Mouse (Mus musculus) layer of hippocampus, adult 8-10 months (tissue): ENCODE measurements around the gene Hils1. TPM values are rescaled to one million over a fixed set of nuclear protein-coding genes. Genes with fewer than 3 reads are reported as not detected.

Source experiments
- DNase-seq, 2 experiments: peaks; one replicate each; pipeline ENCODE4 v3.0.0; 2022; ENCODE audit warnings: low spot score in 2 of 2
- total RNA-seq, 4 experiments: library from RNA; stranded (reverse); gene quantifications; 2 replicates each; pipeline ENCODE4 v1.2.4; 2022

Hils1 gene
- total RNA-seq: not detected

DNA sequence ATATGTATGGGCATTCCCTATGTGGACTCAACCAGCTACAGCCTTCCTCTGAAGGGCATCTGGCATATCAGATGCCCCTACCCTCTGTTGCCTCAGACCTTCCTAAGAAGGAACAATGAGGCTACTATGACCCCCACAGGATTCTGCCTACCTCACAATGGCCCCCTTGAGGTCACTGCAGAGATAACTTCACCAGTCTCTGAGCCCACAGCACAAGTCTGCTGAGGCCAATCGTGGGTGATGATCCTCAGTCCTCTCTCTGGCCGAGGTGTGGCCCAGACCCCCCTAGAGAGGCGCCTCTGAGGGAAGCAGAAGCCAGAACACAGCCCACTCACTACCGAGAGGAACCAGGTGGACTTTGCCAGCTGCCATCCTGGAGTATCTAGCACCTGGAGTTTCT, at the start of gene Hils1:
Hils1 (plus strand) TSS at position 175 of the 400 bp plus-strand sequence.
- DNase-seq: no peak

DNA sequence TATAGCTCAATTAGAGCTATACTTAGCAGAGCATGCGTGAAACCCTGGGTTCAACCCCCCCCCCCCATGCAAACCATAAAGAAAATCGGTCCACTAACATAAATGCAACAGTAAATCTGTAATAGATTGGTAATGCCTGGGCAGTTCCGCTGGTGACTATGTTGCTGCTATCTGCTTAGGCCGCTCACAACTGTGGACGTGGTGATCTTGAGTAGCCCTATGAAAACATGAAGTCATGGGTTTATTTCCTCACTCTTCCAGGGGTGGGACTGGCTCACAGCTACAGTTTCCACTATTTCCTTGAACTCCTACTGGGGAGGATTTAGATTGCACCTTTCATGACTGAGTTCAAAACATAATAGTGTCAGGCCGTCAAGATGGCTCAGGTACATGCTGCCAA, 49.7 kb upstream of the Hils1 start:
- DNase-seq: no peak

DNA sequence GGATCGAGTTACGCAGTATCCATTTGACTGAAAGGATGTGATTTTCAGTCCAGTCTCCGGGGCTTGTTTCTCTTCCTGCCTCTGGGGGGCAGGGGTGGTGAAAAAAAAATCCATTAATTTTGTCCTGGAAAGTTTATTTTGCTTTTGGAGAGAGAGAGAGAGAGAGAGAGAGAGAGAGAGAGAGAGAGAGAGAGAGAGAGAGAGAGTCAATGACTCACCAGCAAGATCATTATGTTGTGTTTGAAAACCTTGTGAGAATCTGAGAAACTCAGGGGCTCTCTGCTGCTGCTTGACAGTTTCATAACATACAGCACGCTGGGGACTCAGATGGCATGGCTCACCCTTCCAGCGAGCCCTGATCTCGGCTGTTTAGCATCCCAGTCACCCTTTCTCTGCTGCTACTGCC, 46.4 kb upstream of the Hils1 start:
- DNase-seq: no peak

DNA sequence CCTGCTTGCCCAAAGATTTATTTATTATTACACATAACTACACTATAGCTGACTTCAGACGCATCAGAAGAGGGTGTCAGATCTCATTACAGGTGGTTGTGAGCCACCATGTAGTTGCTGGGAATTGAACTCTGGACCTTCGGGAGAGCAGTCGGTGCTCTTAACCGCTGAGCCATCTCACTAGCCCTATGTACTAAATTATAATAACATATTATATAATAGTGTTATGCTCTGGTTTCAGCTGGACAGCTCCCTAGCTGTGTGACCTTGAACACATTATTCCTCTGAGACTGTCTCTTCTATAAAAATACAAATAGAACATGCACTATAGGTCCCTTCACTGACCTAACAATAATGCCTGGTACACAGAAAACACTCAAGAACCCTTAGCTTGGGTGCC, 42.4 kb upstream of the Hils1 start:
- DNase-seq: no peak

DNA sequence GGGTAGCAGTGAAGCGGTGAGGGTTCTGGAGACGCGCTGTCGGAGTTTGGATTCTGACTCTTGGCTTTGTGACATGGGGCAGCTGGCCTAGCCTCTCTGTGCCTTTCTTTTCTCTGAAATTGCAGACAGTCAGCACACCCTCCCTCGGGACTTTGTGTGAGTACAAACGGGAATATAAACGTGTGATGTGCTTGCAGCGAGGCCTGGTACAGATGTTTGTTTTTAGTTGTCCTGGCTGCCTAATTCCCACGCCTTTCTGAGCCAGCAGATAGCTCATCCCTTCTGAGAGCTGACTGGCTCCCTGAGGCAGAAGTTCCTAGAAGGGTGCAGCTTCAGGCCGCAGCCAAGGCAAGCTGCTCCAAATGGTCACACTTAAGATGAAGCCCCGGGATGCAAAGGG, 41.0 kb upstream of the Hils1 start:
- no peak for DNase-seq

DNA sequence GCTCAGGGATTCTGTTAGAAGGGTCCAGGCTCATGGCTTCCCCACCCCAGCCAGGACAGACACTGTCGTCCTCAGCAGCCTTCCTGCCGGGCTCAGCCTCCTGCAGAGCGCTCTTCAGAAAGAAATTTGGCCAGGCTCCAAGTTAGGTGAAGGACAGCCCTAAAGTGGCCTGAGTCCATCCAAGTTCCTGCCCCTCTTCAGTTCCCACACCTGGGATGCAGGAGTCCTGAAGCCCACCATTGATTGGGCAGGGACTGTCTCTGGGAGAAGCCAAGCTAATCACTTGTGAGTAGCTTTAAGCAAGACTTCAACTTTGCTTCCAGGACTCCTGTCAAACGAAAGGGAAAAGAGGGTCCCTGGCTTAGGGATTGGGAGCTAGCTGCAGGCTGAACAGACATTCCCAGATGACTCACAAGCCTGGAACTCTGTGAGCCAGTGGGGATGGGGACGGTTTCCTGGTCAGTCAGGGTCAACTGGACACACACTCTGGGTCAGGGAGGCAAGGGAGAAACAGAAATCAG, 39.6 kb upstream of the Hils1 start:
- DNase-seq: no peak

DNA sequence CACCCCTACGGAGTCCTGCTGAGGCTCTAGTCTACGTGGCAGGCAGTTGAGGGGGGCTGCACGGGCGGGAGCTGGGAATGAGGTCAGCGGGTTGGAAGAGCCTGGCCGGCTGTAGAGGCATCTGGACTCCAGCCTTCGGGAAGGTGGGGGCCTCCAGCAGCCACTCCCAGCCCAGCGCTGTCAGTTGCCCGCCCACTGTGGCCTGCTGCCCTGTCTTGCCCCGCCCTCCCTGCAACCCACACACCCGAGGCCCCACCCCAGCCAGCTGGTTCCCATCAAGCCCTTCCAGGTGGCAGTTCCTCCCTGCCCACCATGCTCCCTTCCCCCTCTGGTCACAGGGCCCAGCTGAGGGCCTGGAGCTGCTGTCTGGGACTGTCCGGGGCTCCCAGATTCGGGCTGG, 38.6 kb upstream of the Hils1 start:
- no peak for DNase-seq

DNA sequence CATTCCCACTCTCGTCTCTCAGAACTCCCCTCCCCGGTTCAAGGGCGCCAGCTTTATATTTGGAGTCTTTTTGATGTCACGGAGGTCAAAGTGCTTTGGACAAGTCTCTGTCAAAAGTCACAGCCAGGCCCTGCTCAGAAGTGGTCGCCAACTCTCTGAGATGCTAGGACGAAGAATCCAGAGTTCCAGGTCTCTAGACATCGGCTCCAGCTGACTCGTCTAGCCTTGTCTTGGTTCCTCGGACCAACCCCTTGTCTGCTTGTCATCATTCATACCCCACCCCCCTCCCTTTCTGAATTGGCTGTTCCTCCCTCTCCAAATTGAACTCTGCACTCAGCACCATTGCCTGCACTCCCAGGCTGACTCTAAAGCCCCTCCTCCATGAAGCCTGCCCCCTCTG, 37.8 kb upstream of the Hils1 start:
- DNase-seq: no peak

DNA sequence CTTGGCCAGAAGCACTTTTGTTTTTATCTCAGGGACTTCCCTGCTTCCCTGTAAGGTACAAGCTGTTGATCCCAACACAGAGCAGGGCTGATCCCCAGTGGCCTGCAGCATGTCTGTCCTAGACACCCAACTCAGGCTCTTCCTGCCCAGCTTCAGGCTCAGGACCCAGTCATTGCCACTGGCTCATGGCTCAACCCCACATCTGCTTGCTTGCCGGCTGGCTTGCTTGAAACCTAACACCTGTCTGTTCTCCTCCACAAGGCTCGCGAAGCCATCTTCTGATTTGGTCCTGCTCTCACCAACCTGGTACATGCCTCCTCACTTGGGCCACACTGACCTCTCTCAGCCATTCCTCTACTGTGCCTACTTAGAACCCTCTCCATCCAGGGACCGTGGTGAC, 37.2 kb upstream of the Hils1 start:
- DNase-seq: no peak

DNA sequence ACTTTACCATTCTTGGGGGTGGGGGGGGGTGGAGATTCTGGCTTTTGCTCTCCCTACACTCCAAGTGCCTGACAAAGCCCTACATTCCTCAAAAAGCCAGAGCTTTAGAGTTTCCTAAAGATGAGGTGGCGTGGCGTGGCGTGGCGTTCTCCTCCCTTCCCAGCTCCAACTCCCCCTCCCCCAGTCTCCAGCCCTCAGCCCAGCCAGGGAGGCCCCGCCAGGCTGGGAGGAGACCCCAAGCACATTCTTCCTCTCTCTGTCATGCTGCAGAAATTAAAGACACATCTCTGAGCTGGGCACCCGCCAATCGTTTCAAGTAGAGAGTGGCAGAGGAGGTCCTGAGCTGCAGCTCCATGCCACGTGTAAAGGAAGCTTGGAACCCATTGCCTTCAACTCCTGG, 33.8 kb upstream of the Hils1 start:
- no peak for DNase-seq

DNA sequence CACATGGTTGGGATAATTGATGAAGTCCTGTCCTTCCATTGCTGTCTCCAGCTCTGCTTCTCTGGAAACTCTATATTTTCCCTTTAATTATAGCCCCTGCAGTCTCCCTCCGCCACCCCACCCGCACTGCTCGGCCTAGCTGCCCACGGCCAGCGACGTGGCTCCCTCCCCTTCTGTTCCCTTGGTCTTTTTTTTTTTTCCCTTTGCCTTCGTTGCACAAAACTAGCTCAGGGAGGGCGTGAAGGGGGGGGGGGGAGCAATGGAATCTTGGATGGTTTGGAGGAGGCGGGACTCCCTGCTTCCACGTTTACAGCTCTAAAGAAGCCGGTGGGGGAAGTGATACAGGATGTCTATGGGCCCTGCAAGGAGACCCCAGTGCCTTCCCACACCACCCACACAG, 32.9 kb upstream of the Hils1 start:
- no peak for DNase-seq

DNA sequence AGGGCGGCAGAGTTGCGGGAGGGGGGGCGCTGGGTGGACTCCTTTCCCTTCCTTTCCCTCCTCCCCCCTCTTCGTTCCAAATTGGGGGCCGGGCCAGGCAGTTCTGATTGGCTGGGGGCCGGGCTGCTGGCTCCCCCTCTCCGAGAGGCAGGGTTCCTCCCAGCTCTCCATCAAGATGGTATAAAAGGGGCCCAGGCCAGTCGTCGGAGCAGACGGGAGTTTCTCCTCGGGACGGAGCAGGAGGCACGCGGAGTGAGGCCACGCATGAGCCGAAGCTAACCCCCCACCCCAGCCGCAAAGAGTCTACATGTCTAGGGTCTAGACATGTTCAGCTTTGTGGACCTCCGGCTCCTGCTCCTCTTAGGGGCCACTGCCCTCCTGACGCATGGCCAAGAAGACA, 31.3 kb upstream of the Hils1 start, which contains the start of gene Col1a1:
Col1a1 (plus strand) TSS at position 180 of the 400 bp plus-strand sequence.
- DNase-seq: no peak

DNA sequence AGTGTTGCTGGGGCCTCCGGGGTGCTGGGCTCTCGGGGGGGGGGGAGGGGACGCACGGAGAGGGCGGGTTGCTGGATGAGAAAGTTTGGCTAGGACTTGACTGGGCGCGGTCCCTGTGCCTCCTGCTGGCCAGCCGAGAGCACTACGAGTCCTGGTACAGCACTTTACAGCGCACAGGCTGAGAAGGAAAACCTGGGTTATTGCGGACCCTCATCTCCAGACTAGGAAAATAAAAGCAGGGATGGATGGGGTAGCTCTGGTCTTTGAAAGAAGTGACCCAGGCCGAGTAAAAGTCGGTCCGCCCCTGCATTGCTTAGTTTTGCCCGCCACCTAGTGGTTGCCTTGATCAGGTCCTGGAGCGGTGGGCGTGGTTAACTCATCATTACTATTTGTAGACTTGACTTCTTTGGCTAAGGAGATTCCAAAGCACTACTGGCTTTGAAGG, 30.5 kb upstream of the Hils1 start:
- peak; percentile 80 to 87 for DNase-seq

DNA sequence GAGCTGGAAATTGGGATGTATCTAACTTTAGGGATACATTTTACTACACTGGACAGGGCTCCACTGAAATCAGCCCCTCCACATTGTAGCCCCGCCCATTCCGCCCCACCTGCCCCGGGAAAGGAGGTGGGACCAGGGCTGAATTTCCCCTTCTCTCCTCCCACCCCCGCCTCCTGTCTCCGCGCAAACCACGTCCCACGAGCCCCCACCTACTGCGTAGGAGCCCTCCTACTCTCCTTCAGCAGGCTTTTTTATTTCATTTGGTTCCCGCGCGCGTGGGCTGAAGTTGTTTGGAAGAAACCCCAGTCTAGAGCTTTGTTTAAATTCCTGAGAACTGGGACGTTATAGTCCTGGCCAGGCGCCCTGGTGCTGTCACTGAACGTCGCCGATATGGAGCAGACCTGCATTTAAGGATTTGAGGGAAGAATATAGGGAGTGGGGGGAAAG, 30.0 kb upstream of the Hils1 start:
- DNase-seq: peak; percentile 38 to 61

DNA sequence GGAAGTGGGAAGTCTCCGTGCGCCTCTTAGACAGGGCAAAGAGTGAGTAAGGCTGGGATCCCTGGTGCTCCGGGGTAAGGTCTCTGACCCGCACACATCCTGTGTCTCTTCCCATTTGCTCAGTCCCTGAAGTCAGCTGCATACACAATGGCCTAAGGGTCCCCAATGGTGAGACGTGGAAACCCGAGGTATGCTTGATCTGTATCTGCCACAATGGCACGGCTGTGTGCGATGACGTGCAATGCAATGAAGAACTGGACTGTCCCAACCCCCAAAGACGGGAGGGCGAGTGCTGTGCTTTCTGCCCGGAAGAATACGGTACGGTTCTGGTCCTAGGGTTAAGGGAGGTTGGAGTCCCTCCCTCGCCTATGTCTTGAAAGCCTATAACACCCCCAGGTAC, 29.6 kb upstream of the Hils1 start:
- DNase-seq: no peak

DNA sequence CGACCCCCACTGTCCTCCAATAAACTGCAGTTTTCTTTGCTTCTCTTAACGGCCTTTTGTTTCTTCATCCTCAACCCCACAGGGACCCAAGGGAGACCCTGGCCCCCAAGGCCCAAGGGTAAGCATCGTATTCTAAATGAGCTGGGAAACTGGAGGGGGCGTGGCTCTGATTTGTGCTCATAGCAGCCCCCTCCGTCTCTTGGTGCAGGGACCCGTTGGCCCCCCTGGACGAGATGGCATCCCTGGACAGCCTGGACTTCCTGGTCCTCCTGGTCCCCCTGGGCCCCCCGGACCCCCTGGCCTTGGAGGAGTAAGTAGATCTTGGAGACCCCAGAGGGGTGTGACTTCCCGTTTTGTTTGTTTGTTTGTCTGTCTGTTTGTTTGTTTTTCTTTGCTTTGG, 29.1 kb upstream of the Hils1 start:
- no peak for DNase-seq

DNA sequence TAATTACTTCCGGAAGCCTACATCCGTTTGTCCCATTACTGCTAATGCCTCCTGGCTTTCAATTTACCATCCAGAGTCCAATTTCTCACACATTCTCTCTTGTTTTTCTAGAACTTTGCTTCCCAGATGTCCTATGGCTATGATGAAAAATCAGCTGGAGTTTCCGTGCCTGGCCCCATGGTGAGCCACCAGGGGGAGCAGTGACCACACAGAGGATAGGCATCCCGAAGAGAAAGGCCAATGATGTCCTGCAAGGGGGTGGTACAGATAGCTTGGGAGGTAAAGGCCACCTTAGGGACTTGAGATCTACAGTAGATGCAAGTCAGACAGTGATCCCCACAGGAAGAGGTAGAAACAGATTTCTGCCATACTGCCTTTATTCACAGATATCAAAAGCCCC, 28.1 kb upstream of the Hils1 start:
- peak; percentile 40 to 79 for DNase-seq

DNA sequence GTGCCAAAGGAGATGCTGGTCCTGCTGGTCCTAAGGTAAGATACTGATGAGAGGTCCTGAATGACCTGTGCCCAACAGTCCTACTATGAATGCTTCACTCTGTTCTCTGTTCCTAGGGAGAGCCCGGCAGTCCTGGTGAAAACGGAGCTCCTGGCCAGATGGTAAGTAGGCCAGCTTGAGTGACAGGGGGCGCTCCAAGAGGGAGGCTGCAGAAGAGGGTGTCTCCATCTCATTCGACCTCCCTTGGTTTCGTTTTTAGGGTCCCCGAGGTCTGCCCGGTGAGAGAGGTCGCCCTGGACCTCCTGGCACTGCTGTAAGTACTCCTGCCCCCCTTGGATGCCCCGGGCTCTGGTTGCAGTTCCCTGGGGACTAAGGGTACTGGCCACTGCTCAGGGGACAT, 26.3 kb upstream of the Hils1 start:
- no peak for DNase-seq

DNA sequence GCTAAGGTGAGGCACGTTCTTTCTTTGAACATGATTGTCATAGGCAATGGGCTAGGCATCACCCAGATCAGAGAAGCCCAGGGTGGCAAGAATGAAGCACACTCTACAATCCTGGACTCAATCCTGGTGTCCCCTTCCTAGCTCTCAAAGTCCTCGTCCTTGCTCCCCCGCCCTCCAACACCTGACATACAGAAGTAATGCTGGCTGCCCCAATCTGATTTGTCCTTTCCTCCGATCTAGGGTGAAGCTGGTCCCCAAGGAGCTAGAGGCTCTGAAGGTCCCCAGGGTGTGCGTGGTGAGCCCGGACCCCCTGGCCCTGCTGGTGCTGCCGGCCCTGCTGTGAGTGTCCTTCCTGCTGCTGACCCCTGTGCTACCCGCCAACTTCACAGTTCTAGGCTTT, 25.6 kb upstream of the Hils1 start:
- no peak for DNase-seq

DNA sequence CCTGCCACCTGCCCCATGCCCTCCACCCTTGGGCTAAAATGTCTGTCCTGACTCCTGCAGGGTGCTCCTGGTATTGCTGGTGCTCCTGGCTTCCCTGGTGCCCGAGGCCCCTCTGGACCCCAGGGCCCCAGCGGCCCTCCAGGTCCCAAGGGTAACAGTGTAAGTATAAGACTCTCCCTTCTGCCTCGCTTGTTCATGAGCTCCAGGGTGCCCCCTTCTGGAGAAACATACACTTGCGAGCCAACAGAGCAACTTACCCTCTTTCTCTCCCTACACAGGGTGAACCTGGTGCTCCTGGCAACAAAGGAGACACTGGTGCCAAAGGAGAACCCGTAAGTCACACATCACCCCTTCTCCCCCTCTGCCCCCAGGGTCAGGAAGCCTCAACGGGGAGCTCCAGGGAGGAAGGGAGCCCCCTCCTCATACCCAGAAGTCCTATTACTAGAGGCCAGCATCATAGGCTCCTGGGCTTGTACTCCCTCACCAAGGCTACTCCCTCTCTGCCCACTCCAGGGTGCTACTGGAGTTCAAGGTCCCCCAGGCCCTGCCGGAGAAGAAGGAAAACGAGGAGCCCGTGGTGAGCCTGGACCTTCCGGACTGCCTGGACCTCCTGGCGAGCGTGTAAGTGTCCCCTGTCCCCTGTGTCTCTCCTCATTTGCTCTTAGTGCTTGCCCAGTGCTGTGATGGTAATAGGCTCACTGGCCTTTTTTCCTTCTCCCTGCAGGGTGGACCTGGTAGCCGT, 24.9 kb upstream of the Hils1 start:
- peak in 1 of 2 experiments; percentile 48 for DNase-seq

DNA sequence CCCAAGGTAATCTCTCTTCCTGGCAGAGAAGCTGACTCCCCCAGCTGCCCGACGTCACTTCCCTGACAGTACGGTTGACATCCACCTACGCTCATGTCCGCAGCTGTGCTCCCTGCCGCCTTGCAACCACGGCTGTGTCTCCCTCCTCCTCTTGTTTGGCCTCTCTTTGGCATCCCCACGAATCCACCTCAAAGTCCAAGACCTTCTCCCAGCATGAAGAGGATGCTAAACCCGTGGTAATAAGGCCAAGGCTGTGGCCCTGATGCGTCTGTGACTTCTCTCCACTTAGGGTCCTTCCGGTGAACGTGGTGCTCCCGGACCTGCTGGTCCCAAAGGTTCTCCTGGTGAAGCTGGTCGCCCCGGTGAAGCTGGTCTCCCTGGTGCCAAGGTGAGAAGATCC, 24.3 kb upstream of the Hils1 start:
- no peak for DNase-seq

DNA sequence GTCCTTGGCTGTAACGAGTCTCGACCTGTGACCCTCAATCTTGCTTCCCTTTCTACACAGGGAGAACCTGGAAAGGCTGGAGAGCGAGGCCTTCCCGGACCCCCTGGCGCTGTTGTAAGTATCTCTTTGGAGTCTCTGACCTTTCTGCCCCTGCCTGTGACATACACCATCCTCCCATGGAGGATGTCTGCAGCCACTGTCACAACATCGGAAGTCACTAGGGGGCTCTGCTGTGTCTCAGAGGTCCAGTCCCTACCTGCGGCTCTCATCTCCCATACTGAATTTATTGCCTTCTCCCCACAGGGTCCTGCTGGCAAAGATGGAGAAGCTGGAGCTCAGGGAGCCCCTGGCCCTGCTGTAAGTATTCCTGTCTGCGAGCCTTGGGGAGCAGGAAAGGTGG, 23.1 kb upstream of the Hils1 start:
- DNase-seq: no peak

DNA sequence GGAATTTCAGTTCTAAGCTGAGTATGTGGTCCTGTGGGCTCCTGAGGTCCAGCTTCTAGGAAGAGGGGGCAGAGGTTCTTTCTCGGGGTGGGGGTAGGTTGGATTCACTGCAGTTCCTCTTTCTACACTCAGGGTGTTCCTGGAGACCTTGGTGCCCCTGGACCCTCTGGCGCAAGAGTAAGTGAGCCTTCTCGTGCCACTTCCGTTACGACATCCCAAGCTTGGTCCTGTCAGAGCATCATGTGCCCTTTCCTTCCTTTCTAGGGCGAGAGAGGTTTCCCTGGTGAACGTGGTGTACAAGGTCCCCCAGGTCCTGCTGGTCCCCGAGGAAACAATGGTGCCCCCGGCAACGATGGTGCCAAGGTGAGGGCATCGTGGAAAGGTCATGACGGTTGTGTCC, 22.2 kb upstream of the Hils1 start:
- DNase-seq: no peak
